Mouse (Mus musculus): ENCODE measurements around the gene Mapk12.

GRCm38 (mm10) chr15:89179630-89179964 is 39.1 kb upstream of the Mapk12 start:
- TF ChIP-seq CHD2 (IDR thresholded peaks at IDR 0.05; ENCODE audit: low read length) (no peak), CTCF (IDR thresholded peaks at IDR 0.05 in 2 of 3, conservative IDR thresholded peaks at IDR 0.05 in 1 of 3; ENCODE audit: control insufficient read depth in 1 of 3, insufficient read depth in 1 of 3, low read depth in 2 of 3, low read length in 3 of 3, poor library complexity in 1 of 3, severe bottlenecking in 1 of 3) (no peak), USF1 (IDR thresholded peaks at IDR 0.05; ENCODE audit: low read depth, low read length) (no peak), ELF1 (IDR thresholded peaks at IDR 0.05; ENCODE audit: low read depth, low read length) (no peak), CHD1 (IDR thresholded peaks at IDR 0.05; ENCODE audit: low read depth, low read length) (no peak), HCFC1 (IDR thresholded peaks at IDR 0.05; ENCODE audit: low read depth, low read length) (no peak), KAT2A (conservative IDR thresholded peaks at IDR 0.05; ENCODE audit: low read depth, low read length) (no peak), SMC3 (IDR thresholded peaks at IDR 0.05; ENCODE audit: low read depth, low read length) (no peak), POLR2AphosphoS5 (IDR thresholded peaks at IDR 0.05; ENCODE audit: borderline replicate concordance, low read depth, low read length) (no peak)

Data from MEL (cell line).